Mouse (Mus musculus): ENCODE results near the gene Ddx11.

- TF ChIP-seq CTCF (IDR thresholded peaks at IDR 0.05; ENCODE audit: low read depth, low read length) (no peak), POLR2A (IDR thresholded peaks at IDR 0.05; ENCODE audit: extremely low read depth, insufficient read depth, low read length) (no peak)
Measured at GRCm38 (mm10) chr17:66092065-66092464, 31.3 kb upstream of the Ddx11 start.

Measured in liver, adult 2 months (tissue).